Mouse (Mus musculus) cerebellum, postnatal 4 days (tissue): ENCODE data around the gene Gata2.
"Not testable (repeated sequence)": the region's sequence is repeated elsewhere in the genome, so short reads cannot be mapped to it uniquely, and the experiment has no call there.

Source experiments
- DNase-seq, 2 experiments: peaks; one replicate each; pipeline ENCODE4 v3.0.0; 2022; ENCODE audit warnings: low spot score in 2 of 2, mixed read lengths in 1 of 2

The Gata2 gene

DNA sequence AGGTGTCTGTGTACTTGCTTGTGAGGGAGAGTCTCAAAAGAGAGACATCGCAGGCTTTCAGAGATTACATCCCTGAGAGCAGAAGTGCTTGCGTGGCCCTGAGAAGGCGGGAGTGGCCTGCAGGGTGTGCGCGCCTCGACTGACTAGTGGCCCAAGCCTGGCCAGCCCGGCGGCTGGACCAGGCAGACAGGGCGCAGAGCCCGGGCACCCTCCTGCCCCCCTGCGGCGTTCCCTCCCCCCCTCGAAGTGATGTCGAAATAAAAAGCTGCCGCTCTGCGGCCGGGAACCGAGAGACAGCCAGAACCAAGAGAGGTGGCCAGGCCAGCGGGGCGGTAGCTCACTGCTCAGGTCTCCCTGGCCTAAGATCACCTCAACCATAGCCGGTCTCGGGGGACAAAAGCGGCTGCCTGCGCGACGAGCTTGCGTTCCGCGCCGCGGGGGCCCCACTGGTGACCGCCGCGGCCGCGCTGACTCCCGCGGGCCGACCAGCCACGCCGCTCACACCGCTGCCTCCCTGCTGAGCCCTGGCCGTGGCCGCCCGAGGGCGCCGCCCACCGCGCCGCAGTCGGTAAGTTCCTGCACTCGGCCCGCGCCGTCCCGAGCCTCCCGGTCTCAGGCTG, at the start of gene Gata2:
TSS of gene Gata2 (plus strand) at position 459 of the 620 bp plus-strand sequence.
- DNase-seq: no peak

DNA sequence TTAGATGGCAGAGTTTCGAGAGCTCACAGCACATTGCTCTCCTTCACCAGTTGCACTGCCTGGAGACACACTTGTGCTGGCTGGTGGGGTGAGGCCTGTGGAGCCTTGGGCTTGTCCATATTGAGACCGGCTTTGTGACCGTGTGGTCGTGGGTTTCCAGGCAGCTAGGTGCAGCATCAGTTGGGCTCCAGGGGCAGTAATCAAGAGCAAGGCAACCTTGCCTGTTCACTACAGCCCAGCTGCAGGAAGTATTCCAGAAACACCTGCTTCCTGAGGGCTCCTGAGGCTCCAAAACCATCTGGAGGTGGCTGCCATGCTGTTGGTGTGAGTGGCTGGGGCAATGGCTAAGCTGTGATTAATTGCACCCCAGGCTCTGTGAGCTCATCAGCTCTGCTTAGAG, 47.9 kb upstream of the Gata2 start:
- DNase-seq: no peak

DNA sequence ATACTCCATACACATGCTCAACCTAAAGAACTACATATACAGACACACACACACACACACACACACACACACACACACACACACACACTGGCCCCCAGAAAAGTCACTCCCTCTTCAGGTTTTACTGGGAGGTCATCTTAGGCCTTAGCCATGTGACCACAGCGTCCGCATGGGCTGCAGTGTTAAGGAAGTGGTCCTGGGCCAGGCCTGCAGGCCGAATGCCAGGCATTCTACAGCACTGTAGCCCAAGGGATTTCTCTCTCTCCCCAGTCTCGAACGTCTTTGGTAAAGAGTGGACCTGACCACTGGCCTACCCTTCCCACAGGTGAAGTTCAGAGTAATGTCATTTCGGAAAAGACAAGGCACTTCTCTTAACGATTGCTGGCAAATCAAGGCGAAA, 47.1 kb upstream of the Gata2 start:
- no peak for DNase-seq

DNA sequence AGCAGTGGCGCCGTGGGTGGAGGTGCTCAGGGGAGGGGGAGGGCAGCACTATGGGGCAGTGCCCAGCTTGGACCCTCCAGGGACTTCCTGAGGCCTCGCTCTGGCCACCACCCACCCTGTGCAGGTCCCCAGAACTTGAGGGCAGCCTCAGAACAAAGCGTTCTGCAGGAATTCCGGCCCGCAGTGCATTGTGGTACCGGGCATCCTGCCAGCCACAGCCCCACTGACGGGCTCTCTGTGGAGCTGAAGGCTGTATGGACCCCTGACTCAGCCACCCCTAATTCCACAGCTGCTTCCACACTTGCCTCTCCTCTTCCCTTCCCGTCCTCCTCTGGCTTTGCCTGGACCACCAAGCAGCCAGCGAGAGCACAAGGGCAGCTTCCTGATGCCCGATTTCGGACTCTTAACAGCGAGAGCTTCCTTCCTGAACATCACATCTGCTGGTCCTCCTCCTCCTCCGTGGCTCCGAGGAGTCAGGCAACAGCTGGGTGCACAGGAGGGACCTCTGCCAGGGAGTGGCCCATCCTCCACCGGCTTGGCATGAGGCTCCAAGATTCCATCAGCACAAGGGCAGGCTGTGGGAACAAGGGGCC, 46.2 kb upstream of the Gata2 start:
- peak in 1 of 2 experiments; percentile 19 for DNase-seq

DNA sequence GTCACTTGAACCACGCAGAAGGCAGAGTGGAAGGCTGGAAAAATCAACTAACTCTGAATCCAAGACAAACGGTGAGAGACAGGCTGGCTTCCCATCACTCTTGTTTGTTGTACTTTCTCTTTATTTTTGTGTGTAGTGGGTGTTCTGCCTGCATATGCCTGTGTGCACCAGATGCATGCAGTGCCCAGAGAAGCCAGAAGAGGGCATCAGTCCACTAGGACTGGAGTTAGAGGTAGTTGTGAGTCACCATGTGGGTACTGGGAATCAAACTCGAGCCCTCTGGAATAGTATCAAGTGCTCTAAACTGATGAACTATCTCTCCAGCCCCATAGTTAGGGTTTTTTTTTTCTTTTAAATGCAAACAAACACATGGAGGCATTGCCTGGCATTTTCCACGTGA, 42.4 kb upstream of the Gata2 start:
- no peak for DNase-seq

DNA sequence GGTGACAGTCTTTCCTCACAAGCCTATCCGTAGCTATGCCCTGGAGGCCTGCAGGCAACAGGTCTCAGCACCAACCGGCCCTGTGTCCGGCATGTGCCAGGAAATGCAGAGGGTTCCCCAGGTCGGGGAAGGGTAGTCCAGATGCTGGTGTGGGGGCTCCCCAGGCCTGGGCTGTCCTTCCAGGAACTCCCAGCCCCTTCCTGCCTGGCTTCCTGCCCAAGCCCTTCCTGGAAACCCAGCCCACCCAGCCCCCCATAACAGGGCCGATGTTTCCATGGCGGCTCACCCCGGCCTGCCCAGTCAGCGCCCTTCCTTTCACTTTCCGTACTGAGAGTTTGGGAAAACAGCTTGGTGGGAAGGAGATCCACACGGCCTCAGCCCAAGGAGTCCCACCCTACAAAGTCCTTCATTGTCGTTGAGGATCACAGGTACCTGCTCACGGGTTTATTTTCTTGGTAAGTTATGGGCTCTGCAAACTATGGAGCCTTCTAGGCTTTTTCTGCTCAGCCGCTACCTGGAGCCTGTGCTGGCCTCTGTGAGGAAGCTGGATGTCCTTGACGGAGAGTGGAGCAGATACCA, 41.5 kb upstream of the Gata2 start:
- DNase-seq: no peak

DNA sequence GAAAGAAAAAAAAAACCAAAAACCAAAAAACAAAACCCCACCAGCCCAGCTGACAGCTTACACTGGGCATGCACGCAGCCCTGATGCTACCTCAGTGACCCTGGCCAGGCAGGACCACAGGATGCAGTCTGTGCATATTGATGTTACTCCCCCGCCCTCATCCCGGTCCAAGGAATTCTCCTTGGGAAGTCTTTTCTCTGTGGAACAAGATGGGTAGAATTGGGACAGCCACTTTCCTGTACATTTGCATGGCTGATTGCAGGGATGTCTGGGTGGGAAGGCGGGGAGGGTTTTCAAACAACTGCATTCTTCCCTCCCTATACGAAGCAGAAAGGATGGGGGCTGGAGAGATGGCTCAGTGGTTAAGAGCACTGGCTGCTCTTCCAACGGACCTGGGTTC, 40.7 kb upstream of the Gata2 start:
- DNase-seq: no peak

DNA sequence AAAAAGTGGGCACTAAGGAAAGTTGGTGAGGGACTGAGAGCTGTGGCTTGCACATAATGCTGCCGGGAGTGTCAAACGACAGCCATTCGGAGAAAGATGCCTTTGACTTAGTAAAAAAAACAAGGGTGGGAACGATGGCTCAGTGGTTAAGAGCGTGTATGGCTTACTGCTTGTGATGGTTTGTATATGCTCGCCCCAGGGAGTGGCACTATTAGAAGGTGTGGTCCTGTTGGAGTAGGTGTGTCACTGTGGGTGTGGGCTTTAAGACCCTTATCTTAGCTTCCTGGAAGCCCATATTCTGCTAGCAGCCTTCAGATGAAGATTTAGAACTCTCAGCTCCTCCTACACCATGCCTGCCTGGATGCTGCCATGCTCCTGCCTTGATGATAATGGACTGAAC, 38.1 kb upstream of the Gata2 start:
- DNase-seq: not testable (repeated sequence)

DNA sequence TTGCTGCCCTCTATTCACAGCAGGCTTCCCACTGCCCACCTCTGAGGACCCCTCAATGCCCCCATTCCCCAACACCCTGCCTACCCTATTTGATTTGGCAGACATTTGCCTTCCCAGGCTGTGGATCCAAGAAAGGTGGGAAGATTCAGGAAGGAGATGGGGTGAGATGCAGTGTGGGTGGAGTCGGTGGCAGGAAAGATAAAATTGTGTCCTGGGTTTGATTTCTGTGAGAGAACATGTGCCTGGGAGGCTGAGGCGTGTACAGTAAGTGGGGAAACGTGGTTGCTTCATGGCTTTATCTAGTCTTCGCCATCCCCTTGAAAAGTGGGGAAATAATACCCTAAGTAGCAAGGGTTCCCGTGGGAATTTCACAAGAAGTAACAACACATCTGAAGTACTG, 34.9 kb upstream of the Gata2 start:
- DNase-seq: no peak

DNA sequence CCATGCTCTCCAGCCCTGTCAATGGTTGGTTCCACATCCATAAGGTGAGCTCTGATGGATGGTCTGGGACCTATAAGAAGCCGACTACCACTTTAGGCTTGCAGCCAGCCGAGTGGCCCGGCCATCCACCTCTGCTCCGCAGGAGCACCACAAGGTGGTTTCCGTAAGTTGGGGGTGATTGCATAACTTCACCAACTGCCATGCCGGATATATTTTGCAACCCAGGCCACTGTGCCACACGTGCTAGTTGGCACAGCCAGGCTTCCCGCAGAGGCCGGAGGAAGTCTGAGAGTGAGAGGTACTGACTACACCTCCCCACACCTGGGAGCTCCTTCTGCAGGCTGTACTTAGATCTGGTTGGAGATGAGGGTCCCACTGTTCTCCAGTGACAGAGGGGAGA, 27.6 kb upstream of the Gata2 start:
- no peak for DNase-seq

DNA sequence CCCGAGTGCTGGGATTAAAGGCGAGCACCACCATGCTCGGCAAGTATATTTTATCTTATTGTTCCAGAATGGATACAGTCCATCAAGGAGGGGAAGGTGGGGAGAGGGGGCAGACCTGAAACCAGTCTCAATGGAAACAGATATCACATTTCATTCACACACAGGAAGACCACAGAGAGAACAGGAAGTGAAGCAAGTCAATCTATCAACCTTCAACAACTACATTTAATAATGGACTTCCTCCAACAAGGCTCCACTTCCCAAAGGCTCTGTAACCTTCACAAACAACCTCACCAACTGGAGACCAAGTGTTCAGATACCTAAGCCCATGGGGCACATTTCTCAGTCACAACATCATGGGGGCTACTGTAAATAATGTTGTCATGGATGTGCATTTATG, 19.5 kb upstream of the Gata2 start:
- DNase-seq: no peak

DNA sequence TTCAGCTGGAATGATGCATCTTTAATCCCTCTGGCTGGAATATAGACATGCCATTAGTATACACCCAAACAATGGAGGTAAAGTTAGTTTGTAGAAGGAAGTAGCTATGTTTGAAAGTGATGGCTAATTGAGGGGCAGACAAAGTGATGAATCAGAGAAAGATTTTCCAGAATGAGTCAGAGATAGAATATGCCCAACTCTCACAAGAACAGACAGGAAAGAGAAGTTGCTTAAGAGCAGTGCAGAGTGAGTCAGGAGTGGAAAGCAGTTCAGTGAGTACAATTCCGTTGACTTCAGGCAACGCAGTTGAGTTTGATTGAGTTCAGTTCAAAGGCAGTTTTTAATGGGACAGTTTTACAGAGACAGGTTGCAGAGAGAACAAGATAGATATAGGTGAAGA, 19.0 kb upstream of the Gata2 start:
- DNase-seq: no peak

DNA sequence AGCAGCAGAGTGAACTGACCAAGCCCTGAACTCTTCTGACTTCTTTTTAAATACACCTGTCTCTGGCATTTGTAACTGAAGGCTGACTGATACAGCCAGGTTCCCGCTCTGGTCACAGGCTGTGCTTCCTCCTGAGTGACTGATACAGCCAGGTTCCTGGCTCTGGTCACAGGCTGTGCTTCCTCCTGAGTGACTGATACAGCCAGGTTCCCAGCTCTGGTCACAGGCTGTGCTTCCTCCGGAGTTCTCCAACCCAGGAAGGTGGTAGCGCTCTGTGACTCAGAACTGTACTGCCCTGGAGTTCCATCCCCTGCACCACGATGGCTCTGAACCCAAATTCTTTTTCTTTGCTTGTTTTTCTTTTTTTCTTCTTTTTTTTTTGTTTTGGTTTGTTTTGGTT, 9.0 kb upstream of the Gata2 start:
- no peak for DNase-seq

DNA sequence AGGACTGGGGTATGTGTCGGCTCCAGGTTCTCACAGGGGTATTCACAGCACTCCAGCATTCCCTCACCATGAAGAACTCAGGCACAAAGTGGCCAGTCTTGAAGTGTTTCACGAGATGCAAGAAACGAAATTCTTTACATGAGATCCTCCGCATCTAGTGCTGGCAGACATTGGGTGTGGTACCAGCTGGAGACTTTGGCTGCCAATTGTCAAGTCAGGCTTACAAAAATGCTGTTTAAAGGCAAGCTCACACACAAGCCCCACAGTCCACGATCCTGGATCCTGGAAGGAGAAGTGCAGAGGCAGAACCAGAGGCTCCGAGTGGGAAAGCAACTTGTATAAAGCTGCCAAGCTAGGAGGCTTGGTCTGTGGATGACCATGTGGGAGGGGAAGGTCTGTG, 5.5 kb upstream of the Gata2 start:
- no peak for DNase-seq

DNA sequence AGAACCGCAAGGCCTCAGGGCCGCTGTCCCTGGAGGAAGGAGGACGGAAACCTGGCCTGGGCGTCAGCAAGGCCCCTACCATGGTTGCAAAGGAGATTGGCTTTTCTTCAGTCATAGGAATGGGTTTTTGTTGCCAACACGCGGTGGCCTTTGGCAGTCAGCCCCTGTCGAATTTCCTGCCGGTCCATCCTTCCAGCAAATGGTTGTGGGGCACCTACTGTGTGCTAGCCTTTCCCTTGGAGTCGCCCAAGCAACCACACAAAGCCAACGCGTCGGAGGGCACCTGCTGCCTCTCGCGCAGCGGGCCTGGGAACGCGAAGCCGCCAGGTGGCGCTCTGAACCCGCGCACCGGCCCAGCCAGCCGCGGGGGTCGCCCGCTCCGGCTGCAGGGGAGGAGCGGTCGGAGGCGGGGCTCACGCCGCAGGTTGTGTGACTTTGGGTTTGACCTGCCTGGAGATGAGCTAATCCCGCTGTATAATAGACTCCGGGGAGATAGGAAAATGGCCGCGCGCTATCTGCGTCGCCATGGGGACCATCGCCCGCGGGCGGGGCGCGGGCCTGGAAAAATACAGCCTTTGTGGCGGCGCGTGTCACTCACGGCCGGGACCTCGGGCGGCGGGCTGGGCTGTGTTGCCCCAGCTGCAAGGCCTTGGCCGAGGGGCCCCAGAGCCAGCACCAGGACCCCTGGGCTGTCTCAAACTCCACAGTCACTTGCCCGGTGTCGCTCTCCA, 4.2 kb upstream of the Gata2 start:
- peak; percentile 75 to 85 for DNase-seq

DNA sequence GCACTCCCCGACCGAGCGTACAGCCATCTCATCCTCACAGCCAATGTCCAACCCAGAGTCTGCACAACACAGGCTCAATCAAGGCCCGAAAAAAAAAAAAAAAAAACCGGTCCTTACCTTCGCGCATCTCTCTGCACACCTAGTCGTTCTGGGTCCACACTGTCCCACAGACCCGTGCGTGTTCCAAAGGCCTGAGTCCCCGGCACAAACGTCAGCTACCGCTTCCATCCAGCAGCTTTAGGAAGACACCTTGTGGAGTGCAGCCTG, 3.7 kb upstream of the Gata2 start:
- no peak for DNase-seq

DNA sequence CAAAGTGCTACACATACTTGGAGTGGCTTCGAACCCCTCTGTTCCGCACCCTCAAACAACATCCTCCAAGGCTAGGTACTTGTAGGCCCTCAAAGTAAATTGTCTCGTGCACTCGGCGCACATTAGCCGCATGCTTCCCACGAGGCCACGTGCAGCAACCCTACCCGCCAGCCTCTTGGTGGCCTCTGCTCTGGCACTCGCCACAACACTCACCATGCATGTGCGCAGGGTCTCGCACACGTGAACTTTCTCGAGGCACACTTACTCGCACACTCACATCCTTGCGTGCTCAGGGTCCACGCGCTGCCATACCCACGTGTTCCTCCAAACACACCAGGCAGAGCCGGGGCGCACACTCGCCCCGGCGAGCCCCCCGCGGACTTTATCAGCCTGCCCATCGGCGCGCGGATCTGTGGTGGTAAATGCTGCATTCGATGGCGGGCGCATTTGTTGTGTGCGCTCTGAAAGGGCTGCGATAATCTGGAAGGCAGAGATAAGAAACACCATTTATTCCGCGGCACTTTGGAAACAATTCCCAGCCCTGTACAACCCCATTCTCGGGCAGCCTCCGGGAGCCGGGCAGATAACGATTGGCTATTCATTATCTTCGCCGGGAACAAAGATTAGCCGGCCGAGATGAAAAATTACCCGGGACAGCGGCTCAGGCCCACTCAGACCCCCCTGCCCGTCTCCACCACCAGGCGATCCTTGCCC, 3.2 kb upstream of the Gata2 start:
- no peak for DNase-seq

DNA sequence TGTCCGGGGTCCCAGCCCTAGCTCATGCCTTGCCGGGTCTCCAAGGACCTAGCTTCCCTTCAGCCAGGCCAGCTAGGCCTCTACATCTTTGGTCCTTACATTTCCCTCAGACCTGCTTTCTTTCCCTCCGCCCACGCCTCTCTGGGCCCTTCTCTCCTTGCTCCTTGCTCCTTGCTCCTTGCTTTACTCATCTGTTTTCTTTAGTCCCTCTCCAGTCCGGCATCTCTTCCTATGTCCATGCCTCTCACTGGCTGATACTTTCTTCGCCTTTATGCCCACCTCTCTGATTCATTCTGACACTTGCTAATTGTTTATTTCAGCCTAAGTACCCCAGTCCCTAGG, 2.7 kb upstream of the Gata2 start:
- no peak for DNase-seq

DNA sequence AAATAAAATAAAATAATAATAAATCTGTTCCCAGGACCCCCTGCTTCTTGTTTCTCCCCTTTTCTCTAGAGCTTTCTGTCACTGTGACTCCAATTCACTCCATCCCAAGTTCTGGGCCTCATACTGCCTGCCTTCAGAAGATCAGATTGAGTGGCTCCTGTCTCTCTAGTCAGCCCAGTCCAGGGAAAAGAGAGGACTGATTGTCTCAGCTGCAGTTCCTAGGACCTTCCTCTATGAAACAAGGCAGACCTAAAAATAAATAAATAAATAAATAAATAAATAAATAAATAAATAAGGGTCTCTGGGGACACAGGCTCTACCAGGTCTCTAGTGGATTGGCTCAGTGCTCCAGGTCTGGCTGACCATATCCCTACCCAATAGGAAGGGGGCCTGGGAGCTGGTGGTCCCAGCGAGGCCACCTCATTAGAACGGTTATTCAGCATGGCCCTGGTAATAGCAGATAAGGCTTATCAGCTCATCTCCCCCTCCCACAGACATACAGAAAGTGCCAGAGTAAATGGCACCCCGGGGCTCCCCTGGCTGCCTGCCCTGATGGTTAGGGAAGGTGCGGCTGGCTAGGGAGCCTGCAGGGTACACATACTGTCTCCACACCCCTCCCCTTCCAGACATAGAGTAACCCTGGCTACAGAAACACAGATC, 2.1 kb upstream of the Gata2 start:
- no peak for DNase-seq

DNA sequence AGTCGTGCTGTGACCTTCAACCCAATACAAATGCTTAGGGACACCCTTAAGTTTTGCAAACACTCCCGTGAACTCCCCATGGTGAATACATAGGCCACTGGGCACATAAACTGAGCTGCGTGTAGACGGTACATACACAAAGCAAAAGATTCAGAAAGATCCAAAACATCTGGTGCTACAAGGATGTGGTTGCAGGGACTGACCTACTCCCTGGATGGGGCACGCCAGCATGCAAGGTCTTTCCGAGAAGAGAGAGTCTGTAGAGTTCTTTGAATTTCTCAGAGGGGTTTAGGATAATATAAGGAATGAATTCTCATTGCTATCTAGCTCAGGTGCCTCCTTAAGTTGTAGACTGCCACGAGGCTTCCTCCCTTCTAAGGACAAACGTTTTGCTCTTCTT, 935 bp upstream of the Gata2 start:
- no peak for DNase-seq

DNA sequence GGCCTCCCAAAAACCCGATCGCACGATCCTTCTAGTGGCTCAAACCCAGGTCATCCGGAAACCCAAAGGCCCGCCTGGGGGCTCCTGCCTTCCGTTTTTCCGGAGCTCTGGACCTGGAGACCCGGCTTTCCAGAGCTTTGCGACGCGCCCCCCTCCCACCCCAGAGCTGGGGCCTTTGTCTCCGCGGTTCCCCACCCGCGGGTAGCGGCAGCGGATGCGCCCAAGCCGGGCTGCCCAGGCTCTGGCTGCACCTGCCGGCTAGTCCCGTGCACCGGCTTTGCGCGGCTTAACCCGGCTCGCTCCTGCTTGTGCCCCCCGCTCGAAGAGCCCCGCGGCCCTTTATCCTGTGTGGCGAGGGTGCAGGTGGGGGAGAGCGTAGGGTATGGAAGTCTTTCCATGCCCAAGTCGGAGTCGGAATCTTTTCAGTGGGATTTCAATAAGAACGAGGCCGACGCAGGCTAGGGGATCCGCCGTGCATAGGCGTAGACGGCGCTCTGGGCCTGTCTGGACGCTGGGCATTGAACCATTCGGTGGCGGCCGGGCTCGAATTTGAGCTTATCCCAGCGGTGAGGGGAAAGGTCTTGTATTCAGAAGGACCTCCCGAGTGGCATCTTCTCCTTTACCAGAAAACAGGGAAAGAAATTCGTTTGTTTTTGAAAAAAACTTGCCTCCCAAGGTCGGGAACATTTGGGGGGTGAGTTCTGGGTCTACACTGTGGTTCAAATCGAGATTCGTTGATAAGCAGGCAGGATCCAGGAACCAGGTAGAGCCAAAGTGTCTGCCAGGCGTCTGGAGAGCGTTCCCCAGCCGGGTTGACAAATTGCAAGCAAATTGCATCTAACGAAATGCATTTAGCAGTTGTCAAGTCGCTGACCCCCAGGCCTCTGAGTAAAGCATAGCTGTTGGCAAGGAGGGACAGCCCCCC, 624 bp downstream of the Gata2 start:
- no peak for DNase-seq
